Mouse (Mus musculus) heart, postnatal 14 days (tissue): Measurements from ENCODE around the gene Mcm3. TPM values are rescaled to one million over a fixed set of nuclear protein-coding genes. Genes with fewer than 3 reads are reported as not detected.

ENCODE experiments used
- DNase-seq, 2 experiments: peaks; one replicate each; pipeline ENCODE4 v3.0.0; 2021 to 2022
- intact Hi-C: fragments of 180-260 bp; cut with DNase I; formaldehyde crosslinking; loops from one replicate; pipeline ENCODE4 v1.15.1; 2025
- long read RNA-seq, 2 experiments: library from polyadenylated mRNA; stranded (forward); transcript quantifications; one replicate each; pipeline ENCODE4 v2.0.0; 2021
- total RNA-seq, 2 experiments: library from RNA; stranded (reverse); gene quantifications; 2 replicates each; pipeline ENCODE4 v1.2.3; 2021

The Mcm3 gene
- total RNA-seq: 10 to 100 TPM in 1 of 2 experiments, 1 to 10 TPM in 1; 6.6 to 11.4 TPM
- long read RNA-seq, experiment 1, transcript Mcm3-201 (17 exons, 3,031 nt): major isoform, 11 of 13 reads
- long read RNA-seq, experiment 1, partial matches to known transcripts: 2 of 13 reads
- long read RNA-seq, experiment 1, other reads (novel, unspliced or antisense): 0 of 13 reads
- long read RNA-seq, experiment 2, transcript Mcm3-201 (17 exons, 3,031 nt): major isoform, 15 of 17 reads
- long read RNA-seq, experiment 2, partial matches to known transcripts: 1 of 17 reads
- long read RNA-seq, experiment 2, other reads (novel, unspliced or antisense): 0 of 17 reads

DNA sequence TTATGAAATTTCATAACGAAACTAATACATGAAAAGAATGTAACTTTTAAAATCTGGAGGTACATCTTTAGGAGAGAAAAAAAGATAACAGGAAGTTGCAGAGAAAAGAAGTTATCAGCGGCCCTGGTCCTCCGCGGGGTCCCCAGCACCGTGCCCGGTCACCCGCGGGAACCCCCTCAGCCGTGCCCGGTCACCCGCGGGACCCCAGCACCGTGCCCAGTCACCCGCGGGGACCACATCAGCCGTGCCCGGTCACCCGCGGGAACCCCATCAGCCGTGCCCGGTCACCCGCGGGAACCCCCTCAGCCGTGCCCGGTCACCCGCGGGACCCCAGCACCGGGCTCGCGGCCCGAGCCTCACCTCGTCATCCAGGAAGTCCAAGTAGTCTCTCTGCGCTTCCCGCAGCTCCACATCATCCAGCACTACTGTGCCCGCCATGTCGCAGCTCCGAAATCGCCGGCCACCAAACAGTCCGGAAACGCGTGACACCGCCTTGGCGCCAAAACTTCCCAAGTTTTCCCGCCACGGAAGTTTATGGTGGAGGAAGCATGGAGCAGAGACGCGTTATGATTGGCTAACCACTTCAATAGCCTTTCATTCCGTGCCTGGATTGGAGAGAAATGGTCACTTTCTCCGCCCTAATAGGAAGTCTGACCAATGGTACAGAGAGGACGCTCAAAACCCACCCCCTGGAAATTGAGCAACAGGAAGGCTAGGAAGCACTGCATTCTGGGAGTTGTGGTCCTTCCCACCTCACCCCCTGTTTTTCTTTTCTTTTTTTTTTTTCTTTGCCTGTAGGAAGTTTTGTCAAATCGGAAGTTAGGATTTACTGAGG lies at the start of gene Mcm3:
Gene Mcm3, minus strand, starts transcription at position 542 of the 835 bp plus-strand sequence.
- DNase-seq: peak; percentile 84 to 91
- intact Hi-C loops: loop anchor here (5.0 kb wide), 2 partner anchors 67 to 257 kb away; partner anchors contain the start of gene Tram2

DNA sequence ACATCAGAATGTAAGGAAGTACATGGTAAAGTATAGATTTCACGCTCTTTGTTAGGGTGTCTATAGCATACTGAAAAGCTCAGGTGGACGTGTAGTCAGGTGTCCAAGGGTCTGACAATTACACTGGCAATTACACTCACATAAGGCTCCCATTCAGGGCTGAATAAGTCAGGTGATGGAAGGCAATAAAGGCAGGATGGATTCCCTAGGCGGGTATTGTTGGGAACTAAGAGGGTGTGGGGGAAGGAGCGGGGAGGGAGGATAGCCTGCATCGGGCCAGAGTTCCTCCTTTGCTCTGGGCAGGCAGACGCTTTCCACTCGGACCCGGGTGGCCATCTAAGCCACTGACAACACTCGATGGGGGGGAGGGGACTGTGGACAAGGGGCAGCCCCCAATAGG lies 47.9 kb upstream of the Mcm3 start:
- no peak for DNase-seq
- intact Hi-C loops: no loop called here

DNA sequence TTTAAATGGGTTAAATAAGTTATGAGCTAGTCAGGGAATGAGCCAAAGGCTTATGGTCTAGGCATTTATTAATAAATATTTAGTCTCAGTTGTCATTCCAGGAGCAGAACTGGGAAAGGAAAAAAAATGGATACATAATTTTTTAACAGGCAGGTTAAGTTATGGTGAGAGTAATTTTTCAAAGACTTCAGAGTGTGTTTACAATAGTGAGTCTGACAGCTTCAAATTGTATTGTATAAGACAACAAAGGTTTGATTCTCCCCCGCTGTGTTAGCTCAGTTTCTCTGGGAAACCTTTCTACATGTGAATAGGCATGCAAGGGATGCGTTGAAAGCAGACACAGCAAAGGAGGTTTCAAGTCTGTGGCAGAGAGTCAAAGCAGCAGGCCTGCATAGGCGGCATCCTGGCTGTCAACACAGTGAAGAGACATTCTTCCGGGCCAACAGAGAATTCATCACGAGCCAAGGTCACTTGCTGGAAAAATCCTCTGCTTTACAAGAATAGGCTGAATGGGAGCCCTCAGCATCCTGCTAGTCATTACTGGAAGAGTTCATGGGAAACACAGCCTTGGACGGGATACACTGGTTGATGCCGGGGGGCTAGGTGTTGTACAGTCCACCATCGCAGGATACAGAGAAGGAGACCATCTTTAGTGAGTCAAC lies 47.3 kb upstream of the Mcm3 start:
- DNase-seq: no peak
- intact Hi-C loops: no loop called here

DNA sequence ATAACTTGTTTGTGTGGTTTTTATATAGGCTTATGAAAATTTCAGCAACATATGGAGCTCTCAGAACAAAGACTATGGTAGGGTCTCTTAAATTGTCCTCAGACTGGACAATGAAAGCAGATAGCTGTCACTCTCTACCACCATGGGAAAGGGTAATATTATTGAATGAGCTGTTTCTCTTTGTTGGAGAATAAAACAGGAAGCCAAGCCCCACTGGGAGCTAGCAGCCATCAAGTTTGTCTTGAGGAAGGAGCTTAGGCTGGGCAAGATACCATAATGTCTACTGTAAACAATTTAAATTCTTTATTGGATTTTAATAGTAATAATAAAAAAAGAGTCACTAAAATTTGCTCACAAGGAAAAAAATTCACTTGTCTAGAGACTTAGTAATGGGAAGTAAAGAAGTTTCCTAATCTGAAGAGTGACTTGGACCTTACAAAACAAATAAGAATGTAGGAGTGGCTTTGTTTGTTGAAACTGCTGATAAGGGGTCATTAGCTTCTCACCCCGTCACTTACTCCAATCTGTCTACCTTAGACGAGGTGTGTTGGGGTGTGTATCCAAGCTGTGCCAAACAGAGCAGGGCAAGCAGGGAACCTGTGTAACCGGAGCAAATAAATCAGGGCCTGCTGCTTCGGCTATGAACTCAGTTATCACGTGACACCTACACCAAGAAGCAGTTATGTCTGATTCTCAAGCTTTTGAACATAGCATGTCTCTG lies 43.5 kb upstream of the Mcm3 start:
- no peak for DNase-seq

DNA sequence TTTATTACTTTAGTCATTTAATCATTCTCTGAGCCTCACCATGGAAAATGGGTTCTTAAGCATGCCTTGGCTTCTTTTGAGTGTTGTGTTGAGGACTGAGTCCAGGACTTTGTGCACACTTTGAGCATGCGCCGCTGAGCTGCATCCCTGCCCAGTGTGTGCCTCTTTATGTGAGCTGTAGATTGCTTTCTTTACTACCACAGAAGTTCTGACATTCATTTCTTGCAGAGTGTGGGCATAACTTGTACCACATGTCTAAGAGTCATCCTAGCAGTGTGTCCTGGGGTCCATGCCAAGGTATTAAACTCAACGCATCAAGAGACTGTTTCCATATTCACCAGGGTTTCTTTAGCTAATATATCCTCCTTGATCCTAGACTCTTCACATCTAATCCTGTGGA lies 41.8 kb upstream of the Mcm3 start:
- intact Hi-C loops: no loop called here
- DNase-seq: no peak

More for the DNA sequence above, 43.5 kb upstream of the Mcm3 start:
- intact Hi-C loops: no loop called here

DNA sequence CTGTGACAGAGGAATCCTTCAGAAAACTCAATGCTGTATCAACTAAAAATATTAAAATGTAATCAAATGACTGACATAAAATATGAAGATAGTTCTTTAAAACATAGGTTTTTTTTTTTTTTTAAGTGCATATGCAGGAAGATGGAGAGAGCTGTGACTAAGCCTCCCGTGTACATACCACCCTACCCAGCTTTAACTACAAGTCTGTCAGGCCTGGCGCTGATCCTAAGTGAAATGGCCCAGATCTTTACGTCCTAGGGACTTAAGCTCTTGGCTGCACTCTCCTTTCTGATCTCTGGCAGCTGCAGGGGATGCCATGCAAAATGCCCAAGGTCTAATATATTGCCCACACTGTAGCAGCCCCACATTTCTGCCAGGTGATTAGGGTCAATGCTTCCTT lies 40.7 kb upstream of the Mcm3 start:
- intact Hi-C loops: no loop called here

DNA sequence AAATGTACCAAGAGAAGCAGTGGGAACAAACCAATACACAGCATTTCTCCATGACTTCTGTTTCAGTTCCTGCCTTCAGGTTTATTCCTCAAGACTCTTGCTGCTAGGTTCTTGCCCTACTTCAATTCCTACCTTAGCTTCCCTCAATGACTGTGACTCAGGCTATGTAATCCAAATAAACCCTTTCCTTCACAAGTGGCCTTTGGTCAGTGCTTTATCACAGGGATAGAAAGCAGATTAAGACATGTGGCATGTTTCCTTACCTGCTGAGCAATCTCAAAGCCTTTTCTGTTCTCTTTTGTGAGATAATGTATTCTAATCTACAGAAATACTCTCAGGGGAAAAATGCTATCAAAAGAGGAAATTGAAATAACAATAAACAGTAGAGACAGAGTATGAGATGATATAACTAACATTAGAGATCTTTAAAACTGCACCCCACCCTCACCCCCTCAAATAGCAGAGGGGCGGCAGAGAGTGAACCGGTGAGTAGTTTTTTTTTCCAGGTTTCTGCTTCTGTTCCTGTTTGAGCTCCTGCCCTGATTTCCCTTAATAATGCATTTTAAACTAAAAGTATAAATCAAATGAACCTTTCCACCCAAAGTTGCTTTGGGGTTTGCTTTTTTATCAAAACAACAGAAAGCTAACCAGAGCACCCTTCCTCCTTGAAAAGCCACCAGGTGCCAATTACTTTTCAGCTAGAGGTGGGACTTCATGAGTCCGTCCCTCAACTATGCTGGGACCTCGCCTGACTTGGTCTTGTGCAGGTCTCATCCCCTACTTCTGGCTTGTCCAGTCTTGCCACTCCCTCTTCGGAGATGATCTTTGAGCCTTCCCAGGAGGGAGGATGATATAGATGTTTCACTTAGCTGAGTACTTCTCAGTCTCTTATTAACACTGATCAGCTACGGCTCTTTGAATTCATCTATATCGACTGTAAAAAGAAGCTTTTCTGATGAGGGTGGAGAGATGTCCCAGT lies 37.1 kb upstream of the Mcm3 start:
- intact Hi-C loops: no loop called here
- no peak for DNase-seq

More for the DNA sequence above, 40.7 kb upstream of the Mcm3 start:
- no peak for DNase-seq

DNA sequence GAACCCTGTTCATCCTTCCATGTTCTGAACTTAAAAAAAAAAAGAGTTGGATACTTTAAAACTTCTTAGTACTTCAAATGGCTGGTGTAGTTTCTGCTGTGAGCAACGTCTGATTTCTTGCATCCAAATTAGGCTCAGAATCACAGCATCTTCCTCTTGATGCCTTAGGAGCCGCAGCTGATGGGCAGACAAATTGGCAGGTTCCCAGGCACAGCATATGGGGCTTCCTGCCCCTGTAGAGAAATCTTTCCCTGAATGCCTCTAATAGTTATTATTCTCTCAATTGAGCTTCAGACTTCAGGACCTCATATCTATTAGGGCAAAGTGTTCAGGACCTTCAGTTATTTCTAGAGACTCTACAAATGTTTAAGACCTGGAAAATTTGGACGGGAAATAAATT lies 19.8 kb upstream of the Mcm3 start:
- intact Hi-C loops: no loop called here
- DNase-seq: no peak

DNA sequence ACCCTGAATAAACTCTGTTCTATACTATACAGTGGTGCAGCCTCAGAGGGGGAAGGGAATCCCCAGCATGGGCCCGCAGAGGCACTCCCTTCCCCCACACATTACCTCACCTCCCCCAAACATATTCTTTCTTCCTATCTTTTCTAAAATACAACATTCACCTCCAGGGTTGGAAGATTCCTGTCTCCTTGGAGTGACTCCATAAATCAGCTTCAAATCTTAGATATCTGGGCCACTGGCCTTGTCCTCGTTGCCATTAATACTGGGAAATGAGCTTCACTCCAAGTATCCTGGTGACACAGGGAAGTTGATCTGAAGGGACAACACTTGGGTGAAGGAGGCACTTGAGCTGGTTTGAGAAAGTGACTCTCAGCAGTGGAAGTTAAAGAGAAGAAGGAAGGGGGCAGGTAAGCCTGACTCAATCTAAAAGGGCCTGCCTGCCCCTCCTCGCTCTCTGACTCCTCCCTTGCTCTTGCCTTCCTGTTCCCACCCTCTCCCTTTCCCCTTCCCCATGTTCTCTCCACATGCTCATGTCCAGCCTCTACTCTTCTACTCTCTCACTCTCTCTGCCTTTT lies 16.5 kb upstream of the Mcm3 start:
- no peak for DNase-seq
- intact Hi-C loops: no loop called here

DNA sequence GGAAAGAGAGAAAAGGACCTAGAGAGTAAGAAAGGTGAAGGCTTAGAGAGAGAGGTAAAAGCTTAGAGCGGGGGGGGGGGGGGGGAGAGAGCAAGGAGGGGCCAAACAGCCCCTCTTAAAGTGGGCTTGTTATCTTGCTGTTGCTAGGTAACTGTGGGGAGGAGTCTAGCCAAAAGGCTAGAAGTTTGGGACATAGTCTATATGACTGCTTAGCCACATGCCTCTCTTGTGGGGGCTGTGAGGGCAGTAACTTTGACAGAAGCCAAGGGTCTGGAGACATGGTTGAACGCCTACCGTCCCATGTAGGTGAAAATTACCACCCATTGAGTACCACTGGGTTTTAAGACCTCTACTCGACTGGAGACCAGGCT lies 13.0 kb upstream of the Mcm3 start:
- intact Hi-C loops: no loop called here

DNA sequence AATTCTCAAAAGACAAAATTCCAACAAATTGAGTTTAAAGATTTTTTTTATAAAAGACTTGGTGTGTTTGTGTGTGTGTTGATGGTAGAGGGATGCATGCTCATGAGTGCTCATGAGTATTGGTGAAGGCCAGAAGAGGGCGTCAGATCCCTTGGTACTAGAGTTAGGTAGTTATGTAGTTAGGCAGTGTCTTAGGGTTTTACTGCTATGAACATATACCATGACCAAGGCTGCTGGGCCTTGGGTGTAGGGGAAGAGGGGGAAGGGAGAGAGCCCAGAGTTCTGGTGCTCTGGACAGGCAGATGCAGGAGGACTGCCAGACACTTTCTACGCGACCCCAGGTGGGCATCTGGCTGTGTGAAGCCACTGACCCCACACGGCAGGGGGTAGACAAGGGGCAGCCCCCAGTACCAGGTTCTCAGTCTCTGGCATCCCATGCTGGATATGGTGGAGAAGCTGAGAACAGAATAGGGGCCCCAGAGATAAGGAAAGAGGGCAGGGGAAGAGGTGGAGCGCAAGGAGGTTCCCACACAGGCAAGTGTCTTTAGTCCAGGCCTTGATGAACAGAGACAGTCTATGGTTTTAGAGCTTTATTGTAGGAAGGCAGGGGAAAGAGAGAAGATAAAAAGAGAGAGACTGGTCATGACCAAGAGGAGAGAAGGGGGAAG lies 12.5 kb upstream of the Mcm3 start:
- intact Hi-C loops: no loop called here
- no peak for DNase-seq

More for the DNA sequence above, 13.0 kb upstream of the Mcm3 start:
- DNase-seq: no peak

DNA sequence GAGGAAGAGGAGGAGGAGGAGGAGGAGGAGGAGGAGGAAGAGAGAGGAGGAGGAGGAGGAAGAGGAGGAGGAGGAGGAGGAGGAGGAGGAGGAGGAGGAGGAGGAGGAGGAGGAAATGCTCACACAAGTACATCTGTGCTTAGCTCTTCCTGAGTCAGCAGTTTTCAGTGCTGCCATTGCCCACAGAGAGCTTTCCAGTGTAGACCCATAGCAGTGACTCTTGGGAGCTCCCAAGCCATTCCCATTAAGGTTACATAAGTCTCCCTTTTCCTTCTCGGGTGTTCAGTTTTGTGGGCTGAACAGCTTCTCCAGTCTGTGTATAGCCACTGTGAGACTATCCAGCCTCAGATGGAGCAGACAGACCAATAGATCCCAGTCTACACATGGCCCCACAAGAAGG lies 10.4 kb upstream of the Mcm3 start:
- DNase-seq: no peak
- intact Hi-C loops: no loop called here

DNA sequence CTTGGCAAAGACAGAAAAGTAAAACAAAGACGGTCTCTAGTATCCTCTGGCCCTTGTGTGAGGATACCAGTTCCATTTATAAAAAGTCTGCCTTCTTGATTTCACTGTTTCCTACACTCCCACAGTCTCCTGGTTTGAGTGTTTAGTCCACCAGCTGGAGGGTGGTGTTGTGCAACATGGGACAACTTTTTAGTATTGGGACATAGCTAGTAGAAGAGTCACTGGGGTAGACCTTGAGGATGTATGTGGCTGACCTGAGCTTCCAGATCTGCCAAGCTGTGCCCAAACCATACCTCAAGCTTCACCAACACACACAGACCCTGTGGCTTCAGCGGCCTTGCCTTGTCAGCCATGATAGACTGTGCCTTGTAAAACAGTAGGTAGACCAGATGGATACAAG lies 7.9 kb upstream of the Mcm3 start:
- no peak for DNase-seq
- intact Hi-C loops: no loop called here

DNA sequence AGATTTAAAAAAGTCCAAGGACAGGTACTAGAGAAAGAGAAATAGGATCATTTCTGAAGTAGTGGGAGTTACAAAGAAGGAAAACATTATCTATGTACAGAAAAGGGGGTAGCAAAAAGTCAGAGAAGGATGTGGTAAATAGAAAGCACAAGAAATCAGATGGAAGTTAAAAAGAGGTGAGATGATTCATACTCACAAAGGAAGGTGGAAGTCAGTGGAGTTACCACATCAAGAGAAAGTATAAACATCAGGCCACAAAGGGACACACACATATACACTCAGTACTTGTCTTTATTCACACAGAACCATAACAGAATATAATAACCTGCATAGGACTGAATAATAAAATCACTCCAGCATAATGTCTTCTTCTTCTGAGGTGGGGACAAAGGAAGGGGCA lies 4.9 kb upstream of the Mcm3 start:
- DNase-seq: no peak
- intact Hi-C loops: no loop called here

DNA sequence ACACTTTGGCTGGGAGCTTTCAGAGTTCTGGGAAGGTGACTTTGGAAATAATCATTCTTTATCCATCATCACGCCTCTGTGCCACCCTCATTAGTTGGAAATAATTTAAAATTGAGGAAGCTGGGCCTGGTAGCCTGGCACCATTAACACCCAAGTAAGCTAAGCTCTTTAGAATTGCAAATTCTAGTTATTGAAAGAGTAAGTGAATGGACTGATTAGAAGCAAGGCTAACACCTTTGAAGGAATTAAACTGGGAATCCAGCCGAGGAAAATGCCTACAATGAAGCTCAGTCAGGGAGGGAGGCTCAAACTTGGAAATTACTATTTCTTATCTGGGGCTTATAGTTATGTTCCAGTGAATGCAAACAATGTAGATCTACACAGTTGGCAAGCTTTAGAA lies 3.8 kb upstream of the Mcm3 start:
- no peak for DNase-seq
- intact Hi-C loops: loop anchor here (5.0 kb wide), 1 partner anchor 63 kb away; no protein-coding TSS in a partner anchor

DNA sequence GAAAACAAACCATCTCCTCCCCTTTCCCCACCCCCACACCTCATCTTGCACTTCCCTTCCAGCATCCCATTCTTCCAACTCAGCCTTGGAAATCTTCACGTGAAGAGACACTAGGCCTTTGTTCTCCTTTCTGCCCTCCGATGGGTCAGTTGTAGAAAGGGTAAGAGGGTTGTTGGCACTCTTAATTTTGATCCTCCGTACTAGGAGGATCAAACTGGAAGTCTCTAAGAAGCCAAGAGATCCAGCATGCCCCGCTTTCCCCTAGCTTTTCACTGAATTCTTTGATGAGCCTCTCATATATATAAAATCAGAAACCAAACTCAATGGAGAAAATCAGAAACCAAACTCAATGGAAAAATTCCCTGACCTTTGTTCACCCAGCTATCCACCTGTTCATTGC lies 3.4 kb upstream of the Mcm3 start:
- intact Hi-C loops: loop anchor here (5.0 kb wide), 1 partner anchor 64 kb away; no protein-coding TSS in a partner anchor
- no peak for DNase-seq

DNA sequence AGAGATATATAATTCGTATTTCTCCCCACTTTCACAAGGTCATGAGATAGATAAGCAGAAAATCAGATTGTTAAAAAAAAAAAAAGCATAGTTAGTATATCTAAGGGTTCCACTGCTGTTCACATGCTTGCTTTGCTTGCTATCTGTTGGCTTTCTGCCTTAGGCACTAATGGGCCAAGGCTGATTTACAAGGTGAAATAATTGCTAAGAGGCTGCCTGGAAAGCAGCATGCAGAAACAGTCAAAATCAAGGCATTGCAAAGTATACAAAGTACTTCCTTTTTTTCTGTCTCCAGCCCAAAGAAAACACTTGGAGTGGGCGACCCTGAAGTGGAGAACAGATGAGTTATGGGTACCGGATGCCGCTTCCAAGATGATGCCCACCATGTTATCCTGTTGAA lies 847 bp upstream of the Mcm3 start:
- intact Hi-C loops: loop anchor here (5.0 kb wide), 1 partner anchor 66 kb away; no protein-coding TSS in a partner anchor

DNA sequence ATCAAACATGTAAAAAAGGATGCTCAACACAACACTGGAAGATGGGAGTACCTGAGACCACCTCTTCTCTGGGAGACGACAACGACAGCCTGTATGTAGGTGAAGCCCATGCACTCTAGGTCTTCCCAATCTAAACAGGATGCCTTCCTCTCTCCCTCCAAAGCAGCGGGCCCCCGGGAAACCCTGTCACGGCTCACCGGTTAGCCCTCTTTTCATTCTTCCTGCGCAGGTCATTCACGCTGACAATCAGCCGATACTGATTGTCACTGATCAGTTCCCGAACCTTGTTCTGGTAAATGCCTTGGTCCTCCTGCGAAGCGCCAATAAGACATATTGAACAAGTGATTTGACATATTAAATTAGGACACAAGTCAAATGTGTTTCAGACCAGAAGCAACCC lies 2.5 kb downstream of the Mcm3 start:
- intact Hi-C loops: loop anchor here (5.0 kb wide), 1 partner anchor 260 kb away; the partner anchor contains the start of gene Tram2
- DNase-seq: no peak

More for the DNA sequence above, 847 bp upstream of the Mcm3 start:
- no peak for DNase-seq
